Mouse (Mus musculus) hindbrain, embryonic 11.5 days (tissue): Measurements from ENCODE around the gene Tspan5. TPM values are rescaled to one million over a fixed set of nuclear protein-coding genes. Genes with fewer than 3 reads are reported as not detected.

Experiments
- ATAC-seq: fragments of 200-750 bp; cut with Nextera tagmentation; 2 replicates; pipeline ENCODE4 v1.8.0; 2017; ENCODE audit warnings: mild to moderate bottlenecking, moderate TSS enrichment, moderate library complexity; ENCODE audit not compliant: low FRiP score
- DNase-seq: peaks from one replicate; pipeline ENCODE4 v3.0.0-alpha.2; 2015; ENCODE audit warnings: low spot score
- H3K27ac ChIP-seq: fragments of 300-500 bp; sonication (generic); 2 replicates; pipeline ENCODE4 v1.5.1; 2014; ENCODE audit warnings: mild to moderate bottlenecking, low read depth, low read length
- H3K27me3 ChIP-seq: fragments of 300-500 bp; sonication (generic); 2 replicates; pipeline ENCODE4 v1.6.1; 2014; ENCODE audit warnings: mild to moderate bottlenecking, low read length, moderate library complexity, mixed read lengths; ENCODE audit not compliant: control insufficient read depth, insufficient read depth
- H3K36me3 ChIP-seq: fragments of 300-500 bp; sonication (generic); 2 replicates; pipeline ENCODE4 v1.6.1; 2014; ENCODE audit warnings: mild to moderate bottlenecking, low read length, moderate library complexity, mixed read lengths; ENCODE audit not compliant: control insufficient read depth, insufficient read depth
- H3K4me1 ChIP-seq: fragments of 300-500 bp; sonication (generic); replicated peaks from 2 replicates; pipeline ENCODE4 v1.6.1; 2014; ENCODE audit warnings: low read length, mixed read lengths; ENCODE audit not compliant: control insufficient read depth, insufficient read depth
- H3K4me2 ChIP-seq: fragments of 300-500 bp; sonication (generic); replicated peaks from 2 replicates; pipeline ENCODE4 v1.6.1; 2014; ENCODE audit warnings: mild to moderate bottlenecking, low read depth, low read length
- H3K4me3 ChIP-seq: fragments of 300-500 bp; sonication (generic); 2 replicates; pipeline ENCODE4 v1.5.1; 2014; ENCODE audit warnings: low read depth, low read length
- H3K9ac ChIP-seq: fragments of 300-500 bp; sonication (generic); 2 replicates; pipeline ENCODE4 v1.6.1; 2014; ENCODE audit warnings: low read depth, low read length
- H3K9me3 ChIP-seq: fragments of 300-500 bp; sonication (generic); 2 replicates; pipeline ENCODE4 v1.6.1; 2016; ENCODE audit warnings: low read length; ENCODE audit not compliant: control insufficient read depth
- whole genome bisulfite sequencing: fragments of 180-500 bp; shearing (Covaris S2); extraction: QIAGEN DNeasy Blood & Tissue Kit; methylation state at CpG from one replicate; pipeline ENCODE4 v1.1.7; 2014; 5-methylcytosine and 5-hydroxymethylcytosine counted together
- polyA plus RNA-seq: library from polyadenylated mRNA; unstranded; fragments of >200 nt; fragmentation: Nextera tagmentation; extraction: Ambion mirVana; gene quantifications from 2 replicates; pipeline ENCODE4 v1.2.1, GENCODE M21; 2014

Gene Tspan5
- polyA plus RNA-seq, 1 experiment from 2014 or later = 51.0 TPM

GRCm38 (mm10) chr3:138859166-138859565, 117.2 kb downstream of the Tspan5 start:
- H3K27ac ChIP-seq = peak overlapping the region; percentile 37; the same call in 1 of the 2 replicates
- peaks cover 33% of the 10 kb centered on the region for H3K4me1 ChIP-seq
- H3K9me3 ChIP-seq = no peaks in the 10 kb centered on the region
- H3K9ac ChIP-seq = no peak overlapping the region
- 68% methylated on average over 8 of the region's 8 CpGs for WGBS
- H3K4me2 ChIP-seq = no peak overlapping the region
- H3K36me3 ChIP-seq = no peaks in the 10 kb centered on the region
- H3K27me3 ChIP-seq = no peaks in the 10 kb centered on the region
- no peak overlapping the region for H3K4me3 ChIP-seq
- no peak for DNase-seq
- no peak for ATAC-seq

DNA sequence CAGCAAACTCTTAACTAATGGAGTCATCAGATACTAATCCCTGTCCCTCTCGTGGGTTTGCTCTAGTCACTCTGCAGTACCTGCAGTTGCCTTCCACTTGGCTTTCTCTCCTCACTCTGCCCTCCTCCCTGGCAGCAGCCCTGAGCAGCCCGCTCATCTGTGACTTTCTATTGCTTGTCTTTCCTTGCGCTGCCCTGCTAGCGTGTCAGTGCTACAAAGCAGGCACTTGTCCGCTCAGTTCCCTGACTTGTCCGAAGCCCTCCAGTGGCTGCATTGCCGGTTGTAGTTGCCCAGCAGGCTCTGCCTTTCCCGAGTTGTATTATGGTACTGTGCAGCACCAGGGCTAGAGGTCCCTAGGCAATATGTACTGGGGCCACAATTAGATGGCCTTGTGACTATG, 117.7 kb downstream of the Tspan5 start:
- Histone ChIP-seq H3K27me3 (no peaks in the 10 kb centered on the region), H3K4me2 (no peak overlapping the region), H3K4me3 (no peak overlapping the region), H3K9me3 (no peaks in the 10 kb centered on the region), H3K27ac (peak overlapping the region; percentile 48; the same call in 1 of the 2 replicates), H3K36me3 (no peaks in the 10 kb centered on the region), H3K4me1 (peaks cover 31% of the 10 kb centered on the region), H3K9ac (no peak overlapping the region)
- 0 out of 2 replicates have a peak, but pooled peaks have one; percentile 6 for ATAC-seq
- 38% methylated on average over 8 of the region's 8 CpGs for WGBS
- DNase-seq = peak; percentile 35

DNA sequence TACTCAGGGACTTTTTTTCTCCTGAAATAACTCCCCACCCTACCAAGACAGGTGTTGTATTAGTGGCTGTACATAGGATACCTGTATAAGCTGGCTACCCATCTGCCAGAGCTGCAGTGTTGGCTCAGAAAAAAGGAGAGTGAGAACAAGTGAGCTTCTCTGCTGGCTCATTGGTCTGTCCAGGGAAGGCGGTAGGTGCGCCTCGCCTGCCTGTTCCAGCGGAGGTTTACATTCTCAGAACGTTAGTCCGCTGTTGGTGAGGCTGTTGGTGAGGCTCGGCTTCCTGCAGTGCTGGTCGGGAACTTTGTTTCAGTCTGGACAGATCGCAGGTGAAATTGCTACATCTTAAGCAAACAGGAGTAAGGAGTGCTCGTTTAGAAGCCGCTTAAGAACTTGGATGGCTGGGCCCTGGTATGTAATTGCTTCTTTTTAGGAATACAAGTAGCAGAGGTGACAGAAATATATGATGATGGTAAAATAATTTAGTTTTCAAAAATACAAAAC, 118.3 kb downstream of the Tspan5 start:
- Histone ChIP-seq H3K4me2 (no peak overlapping the region), H3K36me3 (no peaks in the 10 kb centered on the region), H3K9ac (no peak overlapping the region), H3K27ac (no peak overlapping the region), H3K4me1 (peaks cover 28% of the 10 kb centered on the region), H3K27me3 (no peaks in the 10 kb centered on the region), H3K4me3 (no peak overlapping the region), H3K9me3 (no peaks in the 10 kb centered on the region)
- no peak for ATAC-seq
- 80% methylated on average over 11 of the region's 11 CpGs for WGBS
- no peak for DNase-seq

DNA sequence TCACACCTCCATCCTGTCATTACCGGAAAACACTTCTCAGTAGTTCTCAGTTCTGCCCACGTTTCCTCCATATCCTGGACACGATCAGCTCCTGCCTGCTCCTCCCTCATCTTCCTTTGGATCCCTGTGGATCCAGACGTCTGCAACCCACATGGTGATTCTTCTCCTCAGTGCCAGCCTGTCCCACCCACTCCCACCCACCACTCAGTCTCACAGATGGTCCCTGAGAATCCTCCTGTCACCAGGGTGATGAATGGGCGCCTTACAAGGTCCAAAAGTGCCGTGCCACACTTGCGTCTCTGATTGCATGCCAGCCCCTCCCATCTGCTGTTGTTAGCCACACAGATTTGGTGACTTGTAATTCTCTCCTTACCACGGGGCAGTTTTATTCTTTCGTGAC, 119.0 kb downstream of the Tspan5 start:
- H3K27ac ChIP-seq = 0 out of 2 replicates have a peak overlapping the region, but pooled peaks have one; percentile 36

DNA sequence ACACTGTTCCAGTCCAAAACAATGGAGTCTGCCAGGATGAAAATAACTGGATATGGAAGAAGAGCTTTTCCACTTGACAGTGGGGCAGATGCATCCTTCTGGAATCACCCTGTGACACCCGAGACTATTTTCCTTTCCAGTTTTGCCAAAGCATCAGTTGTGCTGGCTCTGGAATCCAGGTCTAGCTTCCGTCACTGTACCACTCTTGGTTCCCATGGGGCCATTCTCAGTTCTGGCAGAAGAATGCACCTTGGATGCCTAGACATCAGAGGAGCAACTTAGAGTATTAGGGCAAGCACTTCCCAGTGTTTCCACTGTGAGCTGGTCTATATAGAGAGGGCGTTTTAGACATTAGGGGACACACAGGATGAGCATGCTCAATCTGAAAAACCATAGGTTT, 119.6 kb downstream of the Tspan5 start:
- Histone ChIP-seq H3K4me2 (no peak overlapping the region), H3K27ac (no peak overlapping the region), H3K36me3 (no peaks in the 10 kb centered on the region), H3K9ac (no peak overlapping the region), H3K4me3 (no peak overlapping the region), H3K27me3 (no peaks in the 10 kb centered on the region), H3K4me1 (peaks cover 25% of the 10 kb centered on the region), H3K9me3 (no peaks in the 10 kb centered on the region)
- DNase-seq = no peak
- WGBS = 69% methylated on average over 3 of the region's 3 CpGs
- ATAC-seq = no peak

More for the DNA sequence above, 119.0 kb downstream of the Tspan5 start:
- H3K27me3 ChIP-seq = no peaks in the 10 kb centered on the region
- peaks cover 28% of the 10 kb centered on the region for H3K4me1 ChIP-seq
- 37% methylated on average over 9 of the region's 9 CpGs for WGBS
- no peak overlapping the region for H3K4me2 ChIP-seq
- no peaks in the 10 kb centered on the region for H3K36me3 ChIP-seq
- ATAC-seq (0 out of 2 replicates have a peak, but pooled peaks have one; percentile 19), DNase-seq (no peak)
- no peak overlapping the region for H3K9ac ChIP-seq
- no peak overlapping the region for H3K4me3 ChIP-seq
- H3K9me3 ChIP-seq = no peaks in the 10 kb centered on the region

DNA sequence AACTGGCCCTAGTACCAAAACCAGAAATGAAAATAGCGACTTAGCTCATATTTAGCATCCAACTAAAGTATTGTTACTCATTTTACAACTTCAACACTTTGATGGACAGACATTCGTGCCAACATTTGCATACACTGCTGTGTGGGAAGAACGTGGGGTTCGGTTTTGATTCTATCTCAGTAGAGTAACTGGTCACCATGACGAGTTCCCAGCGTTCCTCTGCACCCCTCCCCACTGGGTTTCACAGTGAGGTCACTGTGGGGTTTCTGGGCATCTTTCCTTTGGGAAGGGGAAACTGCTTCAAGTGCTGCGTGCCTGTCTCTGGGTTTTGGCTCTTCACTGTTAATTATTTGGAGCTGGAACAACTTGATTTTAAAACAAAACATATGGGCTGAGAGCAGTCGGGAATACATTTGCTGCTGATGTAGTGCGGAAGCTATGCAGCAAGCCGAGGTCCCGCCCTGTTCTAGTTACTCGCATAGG, 122.2 kb downstream of the Tspan5 start:
- DNase-seq (no peak), ATAC-seq (no peak)
- Histone ChIP-seq H3K27me3 (no peaks in the 10 kb centered on the region), H3K27ac (no peak overlapping the region), H3K4me1 (peaks cover 11% of the 10 kb centered on the region), H3K9ac (no peak overlapping the region), H3K9me3 (no peaks in the 10 kb centered on the region), H3K4me2 (no peak overlapping the region), H3K4me3 (no peak overlapping the region), H3K36me3 (no peaks in the 10 kb centered on the region)
- WGBS = 84% methylated on average over 12 of the region's 12 CpGs

DNA sequence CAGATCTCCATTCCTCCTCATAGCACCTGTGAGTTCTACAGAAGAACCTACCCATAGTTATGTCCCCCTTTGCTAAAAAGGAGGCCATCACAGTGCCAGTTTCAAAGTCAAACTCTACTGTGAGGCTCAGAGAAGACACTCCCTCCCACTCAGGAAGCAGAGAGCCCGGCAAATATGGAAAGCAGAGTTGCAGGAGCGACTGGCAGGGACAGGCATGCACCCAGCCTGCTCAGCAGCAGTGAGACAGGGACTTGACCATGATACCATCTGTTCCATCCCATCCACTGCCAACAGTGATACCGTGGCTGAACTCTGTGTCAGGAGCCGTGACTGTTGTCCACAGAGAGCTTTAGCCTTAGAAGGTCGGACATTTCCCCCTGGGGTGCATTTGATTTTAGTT, 123.3 kb downstream of the Tspan5 start:
- H3K9me3 ChIP-seq = no peaks in the 10 kb centered on the region
- peaks cover 6% of the 10 kb centered on the region for H3K4me1 ChIP-seq
- H3K36me3 ChIP-seq = no peaks in the 10 kb centered on the region
- H3K27ac ChIP-seq = no peak overlapping the region
- no peak overlapping the region for H3K4me2 ChIP-seq
- DNase-seq (no peak), ATAC-seq (no peak)
- WGBS = 84% methylated on average over 5 of the region's 5 CpGs
- no peak overlapping the region for H3K4me3 ChIP-seq
- no peak overlapping the region for H3K9ac ChIP-seq
- no peaks in the 10 kb centered on the region for H3K27me3 ChIP-seq

DNA sequence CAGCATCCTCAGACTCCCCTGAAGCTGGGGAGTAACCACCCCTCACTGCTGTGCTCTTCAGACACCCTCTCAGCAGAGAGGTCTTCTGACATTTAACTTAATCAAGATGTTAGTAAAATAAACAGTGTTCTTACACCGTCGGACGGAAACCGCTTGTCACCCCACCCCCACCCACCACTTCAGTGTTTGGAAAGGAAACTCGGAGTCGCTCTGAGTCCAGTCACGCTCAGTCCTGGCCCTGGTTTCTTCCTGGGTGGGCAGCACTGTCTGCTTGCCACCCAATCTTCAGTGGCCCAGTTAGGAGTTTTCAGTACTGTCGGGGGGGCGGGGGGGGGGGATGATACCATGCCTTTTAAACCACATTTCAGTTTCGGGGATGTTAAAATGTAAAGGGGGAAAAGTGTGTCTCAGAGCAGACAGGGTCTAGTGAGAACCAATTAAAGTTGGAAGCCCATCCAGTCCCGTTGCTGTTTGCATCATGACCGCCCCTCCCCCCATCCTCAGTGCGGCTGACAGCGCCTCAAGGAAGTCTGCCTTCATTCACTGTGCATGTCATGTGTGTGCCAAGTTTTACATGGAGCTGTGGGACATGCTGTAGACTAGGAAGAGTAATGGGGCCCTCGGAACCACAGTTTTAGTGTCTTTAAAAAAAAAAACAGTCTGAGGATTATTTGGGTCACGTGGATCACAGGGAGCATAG, 125.3 kb downstream of the Tspan5 start:
- H3K27me3 ChIP-seq = no peaks in the 10 kb centered on the region
- H3K4me2 ChIP-seq = no peak overlapping the region
- no peak overlapping the region for H3K4me3 ChIP-seq
- H3K27ac ChIP-seq = no peak overlapping the region
- no peaks in the 10 kb centered on the region for H3K4me1 ChIP-seq
- H3K36me3 ChIP-seq = no peaks in the 10 kb centered on the region
- 0 out of 2 replicates have a peak, but pooled peaks have one; percentile 28 for ATAC-seq
- H3K9ac ChIP-seq = no peak overlapping the region
- 77% methylated on average over 16 of the region's 16 CpGs for WGBS
- no peaks in the 10 kb centered on the region for H3K9me3 ChIP-seq
- DNase-seq = peak; percentile 27

DNA sequence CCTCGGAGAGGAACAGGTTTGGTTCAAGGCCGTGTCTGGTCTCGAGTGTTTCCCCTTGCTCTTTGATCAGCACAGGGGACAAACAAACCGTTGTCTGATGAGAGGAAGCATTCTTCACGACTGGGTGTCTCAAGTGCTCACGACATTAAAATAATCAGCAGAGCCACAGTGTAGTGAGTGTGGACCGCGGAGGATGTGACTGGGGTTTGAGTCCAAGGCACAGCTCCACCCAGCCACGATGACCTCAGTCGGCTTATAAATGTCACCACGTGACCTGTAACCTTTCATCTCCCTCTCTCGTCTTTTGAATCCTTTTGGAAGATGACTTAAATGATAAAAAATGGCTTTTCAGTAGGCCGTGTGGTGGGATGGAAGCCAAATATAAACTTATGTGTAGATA, 126.4 kb downstream of the Tspan5 start:
- Histone ChIP-seq H3K27ac (no peak overlapping the region), H3K36me3 (no peaks in the 10 kb centered on the region), H3K27me3 (no peaks in the 10 kb centered on the region), H3K4me2 (no peak overlapping the region), H3K9me3 (no peaks in the 10 kb centered on the region), H3K4me1 (no peaks in the 10 kb centered on the region), H3K9ac (no peak overlapping the region), H3K4me3 (no peak overlapping the region)
- no peak for DNase-seq
- ATAC-seq = no peak
- 79% methylated on average over 13 of the region's 13 CpGs for WGBS
